Mouse (Mus musculus) inflammation-experienced regulatory T-cells, adult 6 months (primary cell): ENCODE measurements around the gene Gpr137c. TPM values are rescaled to one million over a fixed set of nuclear protein-coding genes. Genes with fewer than 3 reads are reported as not detected.
A peak's percentile ranks its signal among the peaks of the same experiment; 100 is the strongest.

Experiments
- ATAC-seq: one replicate; pipeline ENCODE4 v1.8.0; 2017
- polyA plus RNA-seq, 3 experiments: library from polyadenylated mRNA; unstranded; fragments of 100-300 nt; shearing (Covaris generic); gene quantifications; one replicate each; pipeline ENCODE4 v1.2.1; 2017

Gpr137c gene
- polyA plus RNA-seq = 1 to 10 TPM in 1 of 3 experiments, under 1 TPM in 2; 0.65 to 1.3 (median 0.83) TPM

DNA sequence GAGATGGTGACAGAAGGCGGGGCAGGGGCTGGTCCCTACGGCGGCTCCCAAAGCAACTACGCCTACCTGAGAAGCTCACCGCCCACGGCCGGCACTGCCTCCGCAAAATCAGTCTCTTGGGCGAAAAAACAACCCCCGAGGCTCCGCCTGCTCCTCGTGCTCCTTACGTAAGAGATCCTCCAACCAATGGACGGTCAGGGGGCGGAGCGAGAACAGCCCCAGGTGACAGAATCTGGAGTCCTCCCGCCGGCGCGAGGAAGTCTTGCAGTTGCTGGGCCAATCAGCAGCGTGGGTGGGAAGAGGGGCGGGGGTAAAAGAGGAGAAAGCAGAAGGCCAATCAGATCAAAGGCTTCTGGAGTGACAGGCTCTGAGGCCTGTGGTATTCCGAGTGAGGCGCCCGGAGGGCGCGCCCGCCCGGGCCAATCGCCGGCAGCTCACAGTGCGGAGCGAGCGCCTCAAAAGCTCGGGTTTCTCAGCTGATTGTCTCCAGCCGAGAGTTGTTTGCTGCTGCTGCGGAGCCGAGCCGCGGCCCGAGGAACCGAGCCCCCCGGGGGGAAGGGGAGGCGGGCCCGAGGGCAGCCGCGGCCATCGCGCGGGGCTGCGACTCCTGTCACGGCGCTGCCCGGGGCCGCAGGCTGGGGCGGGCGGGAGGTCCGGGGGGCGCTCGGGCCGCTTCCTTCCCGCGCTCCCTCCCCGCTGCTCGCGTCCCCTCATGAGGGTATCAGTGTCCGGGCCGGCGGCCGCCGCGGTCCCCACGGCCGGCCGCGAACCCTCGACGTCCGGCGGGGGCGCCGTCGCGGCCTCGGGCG is at the start of gene Gpr137c:
Gene Gpr137c (plus strand): TSS at position 437 of the 809 bp plus-strand sequence.
- ATAC-seq = peak; percentile 84

- ATAC-seq = no peak
These were observed 47.3 kb upstream of the Gpr137c start for GRCm38 (mm10) chr14:45172260-45172659.

GRCm38 (mm10) chr14:45175012-45175740 is 44.3 kb upstream of the Gpr137c start:
- ATAC-seq = no peak

GRCm38 (mm10) chr14:45179186-45179585 is 40.3 kb upstream of the Gpr137c start:
- no peak for ATAC-seq

DNA sequence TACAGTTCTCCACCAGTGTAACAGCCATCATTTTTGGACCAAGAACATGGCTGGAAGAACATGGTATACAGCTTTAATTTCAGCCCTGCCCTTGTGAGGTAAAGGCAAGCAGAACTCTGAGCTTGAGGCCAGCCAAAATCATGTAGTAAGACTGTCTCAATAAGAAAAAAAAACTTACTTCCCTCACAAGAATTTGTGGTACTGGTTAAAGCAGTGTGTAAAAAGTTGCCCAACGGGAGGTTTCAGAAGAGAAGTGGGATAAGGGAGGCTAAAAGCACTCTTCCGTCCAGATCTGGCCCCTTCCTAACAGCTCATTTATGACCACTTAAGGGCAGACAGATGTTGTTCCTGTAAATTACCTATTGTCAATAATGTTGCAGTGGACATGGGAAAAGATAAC is 39.9 kb upstream of the Gpr137c start:
- ATAC-seq = no peak

DNA sequence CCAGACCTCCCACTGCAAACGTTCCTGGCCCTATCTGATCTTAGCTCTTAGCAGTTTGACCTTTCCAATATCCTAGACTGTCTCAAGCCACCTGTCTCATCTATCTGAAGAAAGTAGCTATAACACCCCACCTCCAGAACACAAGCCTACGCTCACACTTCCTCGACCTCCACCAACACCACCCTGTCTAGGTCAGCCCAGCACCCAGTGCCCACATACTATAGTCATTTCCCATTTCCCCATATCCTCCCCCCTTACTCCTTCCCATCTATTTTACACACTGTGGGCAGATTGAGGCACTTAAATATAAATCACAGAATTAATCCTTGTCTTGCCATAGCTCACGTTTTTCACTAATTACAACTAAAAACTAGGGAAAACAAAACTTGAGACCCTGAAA is 37.9 kb upstream of the Gpr137c start:
- ATAC-seq = no peak

DNA sequence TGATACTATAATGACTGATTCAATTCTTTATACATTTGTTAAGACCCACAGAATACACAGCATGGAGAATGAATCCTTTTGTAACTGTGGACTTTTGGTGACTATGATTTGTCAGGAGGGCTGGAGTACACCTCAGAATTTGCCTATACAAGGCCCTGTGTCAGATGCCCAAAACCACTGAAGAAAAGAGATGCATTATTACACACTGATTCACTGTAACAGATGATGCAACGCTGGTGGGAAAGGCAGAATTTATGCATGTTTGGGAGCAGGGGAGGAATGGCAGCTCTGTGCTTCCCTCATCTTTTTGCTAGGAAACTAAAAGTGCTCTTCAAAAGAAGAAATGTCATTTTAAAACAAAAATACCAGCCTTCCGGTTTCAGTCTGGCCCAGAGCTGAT is 28.5 kb upstream of the Gpr137c start:
- no peak for ATAC-seq

DNA sequence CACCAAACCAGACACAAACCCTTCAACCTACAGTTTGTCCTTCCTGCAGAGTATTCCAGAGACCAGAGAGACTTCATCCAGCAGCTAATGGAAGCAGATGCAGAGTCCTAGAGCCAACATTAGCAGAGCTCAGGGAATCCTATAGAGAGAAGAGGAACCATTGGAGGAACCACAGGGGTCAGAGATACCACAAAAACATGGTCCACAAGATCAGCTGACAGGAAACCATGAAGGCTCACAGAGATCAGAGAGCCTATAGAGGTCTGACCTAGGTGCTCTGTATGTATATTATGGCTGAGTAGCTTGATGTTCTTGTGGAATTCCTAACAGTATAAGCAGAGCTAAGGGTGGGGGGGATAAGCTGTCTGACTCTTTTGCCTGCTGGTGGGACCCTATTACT is 18.9 kb upstream of the Gpr137c start:
- ATAC-seq = no peak

- no peak for ATAC-seq
These were observed 8.8 kb upstream of the Gpr137c start for GRCm38 (mm10) chr14:45210683-45211082.

DNA sequence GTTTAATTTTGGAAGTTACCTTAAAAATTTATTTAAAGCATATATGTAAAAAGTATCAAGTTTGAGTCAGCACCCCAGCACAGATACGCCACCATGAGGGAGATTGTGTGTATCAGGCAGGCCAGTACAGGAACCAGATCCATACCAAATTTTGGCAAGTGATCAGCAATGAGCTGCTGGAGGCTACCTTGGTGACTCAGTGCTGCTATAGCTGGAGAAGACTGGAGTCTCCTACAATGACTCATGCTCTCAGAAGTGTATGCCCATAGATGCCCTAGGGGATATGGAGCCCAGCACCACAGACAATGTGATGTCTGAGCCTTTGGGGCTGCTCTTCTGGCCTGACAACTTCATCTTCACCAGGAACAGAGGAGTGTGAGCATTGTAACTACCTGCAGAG is 8.1 kb upstream of the Gpr137c start:
- no peak for ATAC-seq

GRCm38 (mm10) chr14:45216711-45217340 is 2.7 kb upstream of the Gpr137c start:
- ATAC-seq = no peak

- no peak for ATAC-seq
These were observed 1.8 kb upstream of the Gpr137c start for GRCm38 (mm10) chr14:45217693-45218092.

DNA sequence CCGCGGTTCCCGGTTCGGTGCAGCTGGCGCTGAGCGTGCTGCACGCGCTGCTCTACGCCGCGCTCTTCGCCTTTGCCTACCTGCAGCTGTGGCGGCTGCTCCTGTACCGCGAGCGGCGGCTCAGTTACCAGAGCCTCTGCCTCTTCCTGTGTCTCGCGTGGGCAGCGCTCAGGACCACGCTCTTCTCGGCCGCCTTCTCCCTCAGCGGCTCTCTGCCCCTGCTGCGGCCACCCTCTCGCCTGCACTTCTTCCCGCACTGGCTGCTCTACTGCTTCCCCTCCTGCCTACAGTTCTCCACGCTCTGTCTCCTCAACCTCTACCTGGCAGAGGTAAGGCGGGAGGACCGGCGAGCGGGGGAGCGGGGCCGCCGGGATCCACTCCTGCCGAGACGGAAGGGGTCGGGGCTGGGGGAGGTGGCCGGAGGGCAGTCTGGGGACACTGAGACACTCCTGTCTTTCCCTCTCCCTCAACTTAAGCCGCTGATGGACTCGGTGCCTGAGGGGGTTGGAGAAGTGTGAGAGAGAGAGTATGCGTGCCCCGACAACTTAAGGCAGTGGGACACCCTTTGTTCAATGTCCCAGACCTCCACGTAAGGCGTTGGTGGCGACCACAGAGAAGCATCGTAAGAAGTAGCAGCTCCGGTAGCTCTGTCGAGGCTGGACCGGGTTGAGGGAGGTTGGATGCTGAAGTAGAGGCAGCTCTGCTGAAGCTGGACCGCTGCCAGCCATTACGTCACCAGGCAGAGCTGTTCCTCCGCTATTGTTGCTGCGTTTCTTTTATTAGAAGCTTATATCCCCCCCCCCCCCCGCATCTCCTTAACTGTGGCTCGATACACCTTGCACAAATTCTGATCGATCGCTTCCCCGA is 806 bp downstream of the Gpr137c start, which contains the start of gene Txndc16:
Gene Txndc16 (minus strand): TSS at position 239 of the 867 bp plus-strand sequence.
- peak; percentile 34 for ATAC-seq

DNA sequence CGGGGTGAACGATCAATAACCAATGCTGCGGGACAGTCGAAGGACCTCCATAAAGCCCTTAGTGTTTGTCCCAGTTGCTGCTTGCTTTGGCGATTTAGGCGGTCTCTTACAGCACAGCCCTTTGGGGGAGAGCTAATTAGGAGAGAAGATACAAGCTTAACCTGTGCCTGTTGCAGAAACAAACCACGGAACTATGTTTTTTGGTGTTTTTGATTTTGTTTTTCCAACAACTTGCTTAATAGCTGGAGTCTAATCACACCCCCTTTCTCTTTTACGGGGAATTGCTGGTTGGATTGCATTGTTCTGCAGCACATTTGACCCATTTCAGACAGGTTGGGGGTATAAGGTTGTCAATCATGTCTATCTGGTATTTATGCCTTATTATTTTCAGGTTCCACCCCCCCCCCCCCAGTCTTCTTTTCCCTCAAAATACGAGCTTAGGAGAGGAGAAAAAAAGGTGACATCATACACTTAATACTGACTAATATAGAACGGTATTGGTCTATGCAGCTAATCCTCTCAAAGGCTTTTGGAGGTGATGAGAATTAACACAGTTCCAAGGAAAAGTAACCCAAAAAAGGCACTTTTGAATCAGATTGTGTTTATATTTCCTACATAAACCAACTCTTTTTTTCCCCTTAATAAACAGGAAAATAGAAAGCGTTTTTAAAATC is 1.6 kb downstream of the Gpr137c start:
- no peak for ATAC-seq

- no peak for ATAC-seq
These were observed 19.5 kb downstream of the Gpr137c start for GRCm38 (mm10) chr14:45239042-45239441.

DNA sequence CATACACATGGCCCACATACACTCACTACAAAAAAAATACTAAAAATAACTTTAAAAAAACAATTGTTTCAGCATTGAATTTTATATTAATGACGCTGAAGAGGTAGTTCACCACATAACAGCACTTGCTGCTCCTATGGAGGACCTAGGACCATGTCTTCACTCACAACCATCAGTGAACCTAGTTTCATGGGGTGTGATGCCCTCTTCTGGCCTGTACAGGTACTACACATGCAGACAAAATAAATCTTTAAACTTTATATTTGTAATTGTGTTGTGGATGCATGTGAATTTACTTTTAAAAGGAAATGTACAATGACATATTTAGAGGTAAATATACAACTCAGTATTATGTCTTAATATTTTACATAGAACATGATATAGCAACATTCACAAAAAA is 22.1 kb downstream of the Gpr137c start:
- ATAC-seq = no peak

DNA sequence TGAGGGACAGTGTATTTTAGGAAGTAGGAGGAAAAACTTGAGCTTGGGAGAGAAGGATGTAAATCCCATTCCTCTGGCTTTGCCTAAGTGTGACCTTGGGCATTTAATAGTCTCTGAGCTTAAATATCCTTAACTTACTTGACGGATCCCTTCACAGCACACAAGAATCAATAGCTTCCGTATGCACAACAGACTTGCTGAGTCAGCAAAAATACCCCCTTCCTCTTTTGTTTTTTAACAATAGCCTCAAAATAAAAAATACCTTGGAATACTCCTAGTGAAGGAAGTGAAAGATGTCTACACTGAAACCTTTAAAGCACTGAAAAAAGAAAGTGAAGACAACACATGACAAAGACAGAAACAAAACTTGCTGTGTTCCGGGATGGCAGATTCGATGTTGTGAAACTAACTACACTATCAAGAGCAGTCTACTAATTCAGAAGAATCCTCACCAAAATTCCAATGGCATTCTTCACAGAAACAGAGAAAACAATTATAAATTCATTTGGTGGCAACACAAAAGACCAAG is 32.1 kb downstream of the Gpr137c start:
- ATAC-seq = no peak

DNA sequence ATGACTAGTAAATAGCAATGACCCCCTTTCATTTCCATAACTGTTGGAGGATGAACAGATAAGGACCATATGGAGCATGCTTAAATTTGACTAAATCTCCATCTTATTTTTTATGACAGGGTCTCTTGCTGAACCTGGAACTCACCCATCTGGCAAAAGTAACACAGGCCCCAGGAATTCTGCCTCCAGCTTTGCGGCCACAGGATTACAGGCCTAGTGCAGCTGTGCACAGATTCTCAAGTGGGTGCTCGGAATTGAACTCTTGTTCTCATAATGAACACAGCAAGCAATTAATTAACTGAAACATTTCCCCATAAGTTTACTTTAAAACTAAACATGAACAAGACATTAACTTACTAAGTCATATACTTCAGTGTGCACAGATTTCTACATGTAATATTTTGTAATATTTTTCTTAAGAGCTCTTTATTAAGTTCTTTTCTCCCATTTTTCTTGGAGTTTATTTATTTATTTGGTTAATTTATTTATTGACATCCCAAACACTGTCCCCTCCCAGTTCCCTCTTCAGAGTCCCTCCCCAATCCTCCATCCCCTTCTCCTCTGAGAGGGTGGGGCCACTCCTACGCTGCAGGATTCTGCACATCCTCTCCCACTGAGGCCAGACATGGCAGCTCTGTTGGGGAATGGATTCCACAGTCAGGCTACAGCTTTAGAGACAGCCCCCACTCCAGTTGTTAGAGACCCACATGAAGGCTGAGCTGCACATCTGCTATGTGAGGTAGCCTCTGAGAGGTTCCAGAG is 44.5 kb downstream of the Gpr137c start:
- no peak for ATAC-seq

GRCm38 (mm10) chr14:45275816-45276215 is 56.3 kb downstream of the Gpr137c start:
- ATAC-seq = no peak

- ATAC-seq = no peak
These were observed 62.5 kb downstream of the Gpr137c start for GRCm38 (mm10) chr14:45282066-45282465.

DNA sequence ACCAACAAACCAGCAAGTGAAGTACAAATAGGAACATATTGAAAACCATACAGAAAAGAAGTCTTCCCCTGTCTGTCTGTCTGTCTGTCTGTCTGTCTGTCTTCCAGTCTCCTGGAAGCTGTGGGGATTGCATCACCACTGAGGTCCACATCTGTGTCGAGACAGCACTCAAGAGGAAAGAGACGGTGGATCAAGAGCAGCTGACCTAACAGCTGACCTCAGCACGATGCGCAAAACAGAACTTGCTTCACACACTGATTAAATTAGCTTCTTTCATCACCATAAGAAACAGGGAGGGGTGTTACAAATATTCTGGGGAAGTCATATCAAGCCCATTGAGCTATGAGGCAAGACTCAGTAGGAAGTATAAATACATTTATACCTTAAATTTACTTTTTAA is 72.1 kb downstream of the Gpr137c start:
- no peak for ATAC-seq
